Mouse (Mus musculus): ENCODE results near the gene Fut8.
A peak's percentile ranks its signal among the peaks of the same experiment; 100 is the strongest.

Fut8 gene

DNA sequence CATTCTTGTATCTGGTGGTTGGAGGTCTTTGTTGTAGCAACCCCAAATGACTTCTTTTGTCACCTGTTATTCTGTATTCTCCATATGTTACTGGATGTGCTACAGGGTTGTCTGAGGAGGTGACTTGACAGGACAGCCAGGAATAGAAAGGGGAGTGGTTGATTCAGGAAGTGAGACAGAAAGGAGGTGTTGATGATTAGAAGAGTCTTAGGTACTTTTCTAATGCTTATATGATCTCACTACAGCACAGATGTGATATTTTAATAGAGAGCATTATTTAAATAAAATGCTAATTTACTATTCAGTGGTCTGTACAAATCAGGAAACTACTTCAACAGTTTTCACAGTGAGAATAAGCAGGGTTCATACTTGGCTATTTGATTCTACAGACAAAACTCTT is 71.6 kb downstream of the Fut8 start:
- no peak for DNase-seq

- DNase-seq = no peak
Observed at GRCm38 (mm10) chr12:77313502-77313901, 75.6 kb downstream of the Fut8 start.

- no peak for DNase-seq
Observed at GRCm38 (mm10) chr12:77324142-77324541, 86.2 kb downstream of the Fut8 start.

- DNase-seq = no peak
Observed at GRCm38 (mm10) chr12:77346521-77346920, 108.6 kb downstream of the Fut8 start.

- no peak for DNase-seq
Observed at GRCm38 (mm10) chr12:77349543-77349942, 111.6 kb downstream of the Fut8 start.

DNA sequence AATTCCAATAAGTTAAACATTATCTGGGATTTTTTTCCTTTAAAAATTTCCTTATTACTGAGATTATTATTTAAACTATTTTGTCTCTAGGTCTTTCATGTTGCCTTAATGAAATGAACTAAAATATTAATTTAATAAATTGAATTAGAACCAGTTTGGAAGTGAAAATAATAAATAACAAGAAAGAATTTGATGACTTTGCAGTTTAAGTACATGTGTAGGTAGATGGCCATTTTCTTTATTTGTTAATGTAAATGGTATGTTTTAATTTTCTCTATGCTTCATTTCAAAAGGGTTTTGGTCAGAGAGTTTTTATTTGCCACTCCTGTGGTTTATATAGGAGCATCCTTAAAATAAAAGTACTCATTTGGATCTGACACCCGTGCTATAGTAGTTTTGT is 177.8 kb downstream of the Fut8 start:
- DNase-seq = no peak

DNA sequence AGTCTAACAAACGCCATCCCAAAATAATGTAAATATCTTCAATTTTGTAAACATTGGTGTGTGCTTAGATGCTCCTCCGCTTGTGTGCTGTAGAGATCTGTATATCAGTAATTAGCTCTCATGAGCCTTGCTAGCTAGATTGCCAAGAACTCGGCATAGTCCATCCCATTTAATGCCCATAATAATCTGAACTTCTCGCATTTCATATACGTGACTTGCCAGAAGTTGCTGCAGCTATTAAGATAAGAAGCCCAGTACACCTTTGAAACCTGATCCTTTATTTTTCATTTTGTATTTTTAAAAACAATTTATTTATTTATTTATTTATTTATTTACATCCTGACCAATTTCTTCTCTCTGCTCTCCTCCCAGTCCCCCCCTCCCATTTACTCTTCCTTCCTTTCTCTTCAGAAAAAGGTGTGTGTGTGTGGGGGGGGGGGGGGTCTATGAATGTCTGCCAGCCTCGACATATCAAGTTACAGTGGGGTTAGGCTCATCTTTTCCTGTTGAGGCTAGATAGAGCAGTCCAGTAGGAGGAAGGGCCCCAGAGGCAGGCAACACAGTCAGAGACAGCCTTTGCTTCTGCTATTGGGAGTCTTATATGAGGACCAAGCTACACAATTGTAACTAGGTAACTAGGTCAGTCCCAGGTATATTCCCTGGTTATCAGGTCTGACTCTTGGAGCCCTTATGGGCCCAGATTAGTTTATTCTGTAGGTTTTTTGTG is 183.9 kb downstream of the Fut8 start:
- no peak for DNase-seq

DNA sequence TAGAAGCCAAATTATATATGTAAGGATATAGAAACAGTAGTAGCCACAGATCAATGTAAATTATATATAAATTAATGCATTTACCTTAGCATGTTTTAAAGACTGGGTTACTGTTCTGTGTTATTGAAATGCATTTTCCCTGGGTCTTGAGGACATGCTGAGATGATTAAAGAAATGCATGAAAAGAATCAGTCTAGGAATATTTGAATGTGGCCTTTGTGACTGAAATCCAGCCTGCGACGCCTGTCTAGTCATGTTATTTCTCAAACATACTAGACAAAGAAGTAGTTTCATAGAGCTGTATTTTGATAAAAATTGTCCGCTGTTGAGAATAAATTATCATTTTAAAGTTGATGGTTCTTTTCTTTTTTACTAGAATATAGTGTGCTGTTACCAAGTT is 188.2 kb downstream of the Fut8 start:
- no peak for DNase-seq

GRCm38 (mm10) chr12:77428165-77428564 is 190.2 kb downstream of the Fut8 start:
- DNase-seq = no peak

DNA sequence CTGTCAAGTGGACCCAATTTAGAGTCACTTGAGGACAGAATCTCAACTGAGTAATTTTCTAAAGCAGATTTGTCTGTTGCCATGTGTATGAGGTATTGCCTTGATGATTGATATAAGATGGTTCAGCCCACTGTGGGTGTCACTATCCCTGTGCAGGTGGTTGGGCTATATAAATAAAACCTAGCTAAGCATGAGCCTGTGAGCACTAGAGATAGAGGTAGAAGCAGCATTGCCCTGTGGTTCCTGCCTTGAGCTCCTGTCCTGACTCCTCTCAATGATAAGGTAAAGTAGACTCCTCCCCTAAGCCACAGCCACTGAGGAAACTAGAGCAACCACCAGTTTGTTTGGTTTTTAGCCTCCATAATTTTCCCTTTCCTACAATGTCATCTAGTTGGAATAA is 191.5 kb downstream of the Fut8 start:
- DNase-seq = no peak

GRCm38 (mm10) chr12:77436733-77437132 is 198.8 kb downstream of the Fut8 start:
- no peak for DNase-seq

GRCm38 (mm10) chr12:77450816-77451215 is 212.9 kb downstream of the Fut8 start:
- DNase-seq = no peak

- DNase-seq = no peak
Observed at GRCm38 (mm10) chr12:77466178-77466577, 228.3 kb downstream of the Fut8 start.

DNA sequence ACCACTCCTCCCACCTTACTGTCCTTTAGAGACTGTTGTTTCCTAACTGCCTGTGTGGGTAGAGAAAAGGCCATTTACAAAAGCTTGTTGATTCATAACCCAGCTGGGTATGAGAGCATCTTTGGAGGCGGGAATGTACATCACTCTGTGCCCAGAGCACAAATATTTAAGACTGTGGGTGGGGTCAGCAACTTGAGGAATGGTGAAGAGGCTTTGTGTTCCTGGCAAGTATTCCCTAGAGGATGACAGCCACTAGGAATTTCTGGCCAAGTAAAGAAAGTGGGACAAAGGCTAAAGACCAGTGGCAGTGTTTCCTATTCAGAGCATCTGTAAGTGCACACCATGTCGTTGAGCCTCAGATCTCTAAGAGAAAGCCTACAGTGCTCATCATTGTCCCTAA is 242.0 kb downstream of the Fut8 start:
- DNase-seq = no peak

- DNase-seq = no peak
Observed at GRCm38 (mm10) chr12:77481153-77481552, 243.2 kb downstream of the Fut8 start.

DNA sequence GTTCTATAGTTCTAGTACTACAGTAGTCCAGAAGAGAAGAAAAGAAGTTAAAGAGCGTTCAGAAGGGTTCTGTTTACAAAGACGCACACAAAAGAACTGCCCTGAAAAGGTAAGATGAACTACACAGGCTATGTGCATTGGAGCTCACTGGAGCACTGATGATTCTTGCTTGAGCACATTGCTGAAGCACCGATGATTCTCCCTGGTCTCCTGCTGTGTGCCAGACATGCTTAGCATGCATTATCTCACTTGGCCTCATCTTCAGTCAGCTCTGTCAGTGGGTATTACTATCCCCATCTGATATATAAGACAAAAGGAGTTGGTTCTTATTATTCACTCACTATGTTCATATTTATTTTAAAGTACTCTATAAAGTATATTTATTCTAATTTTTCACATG is 243.9 kb downstream of the Fut8 start:
- DNase-seq = no peak

- no peak for DNase-seq
Observed at GRCm38 (mm10) chr12:77483180-77483855, 245.4 kb downstream of the Fut8 start.

DNA sequence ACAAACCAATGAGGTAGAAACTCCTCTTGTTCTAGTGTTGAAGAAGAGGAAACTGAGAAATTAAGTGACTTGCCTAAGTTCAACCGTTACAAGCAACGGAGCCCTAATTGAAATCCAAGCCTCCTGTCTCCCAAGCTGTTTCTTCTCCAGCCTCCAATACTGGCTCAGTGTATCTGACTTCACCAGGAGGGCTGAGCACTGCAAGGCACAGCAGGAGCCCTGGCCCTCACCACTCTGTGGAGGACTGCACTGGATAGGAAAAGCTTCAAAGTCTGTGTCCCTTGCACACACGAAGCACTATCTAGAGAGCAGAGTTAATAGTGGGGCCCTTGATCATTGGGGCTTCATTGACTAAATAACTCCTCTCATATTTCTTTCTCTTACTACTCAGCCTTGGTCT is 246.8 kb downstream of the Fut8 start:
- DNase-seq = no peak

- no peak for DNase-seq
Observed at GRCm38 (mm10) chr12:77491478-77491877, 253.6 kb downstream of the Fut8 start.

GRCm38 (mm10) chr12:77495781-77496180 is 257.9 kb downstream of the Fut8 start:
- no peak for DNase-seq

DNA sequence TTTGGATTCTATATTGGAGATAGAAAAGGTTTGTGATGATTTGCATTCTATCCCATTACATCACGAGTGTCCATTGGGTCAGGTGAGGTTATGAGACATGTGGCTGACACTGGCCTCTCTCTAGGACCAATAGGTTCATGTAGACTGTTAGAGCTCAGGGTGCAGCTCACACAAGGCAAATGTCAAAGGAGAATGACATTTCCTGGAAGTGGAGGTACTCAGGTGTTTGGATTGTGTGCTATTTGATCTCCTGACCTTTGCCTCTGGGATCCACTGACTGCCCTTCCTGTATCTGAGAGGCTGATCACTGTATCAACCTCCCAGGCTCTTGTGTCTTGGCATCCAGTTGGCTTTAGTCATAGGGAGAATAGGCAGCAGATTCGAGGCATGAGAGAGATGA is 260.2 kb downstream of the Fut8 start:
- DNase-seq = no peak

DNA sequence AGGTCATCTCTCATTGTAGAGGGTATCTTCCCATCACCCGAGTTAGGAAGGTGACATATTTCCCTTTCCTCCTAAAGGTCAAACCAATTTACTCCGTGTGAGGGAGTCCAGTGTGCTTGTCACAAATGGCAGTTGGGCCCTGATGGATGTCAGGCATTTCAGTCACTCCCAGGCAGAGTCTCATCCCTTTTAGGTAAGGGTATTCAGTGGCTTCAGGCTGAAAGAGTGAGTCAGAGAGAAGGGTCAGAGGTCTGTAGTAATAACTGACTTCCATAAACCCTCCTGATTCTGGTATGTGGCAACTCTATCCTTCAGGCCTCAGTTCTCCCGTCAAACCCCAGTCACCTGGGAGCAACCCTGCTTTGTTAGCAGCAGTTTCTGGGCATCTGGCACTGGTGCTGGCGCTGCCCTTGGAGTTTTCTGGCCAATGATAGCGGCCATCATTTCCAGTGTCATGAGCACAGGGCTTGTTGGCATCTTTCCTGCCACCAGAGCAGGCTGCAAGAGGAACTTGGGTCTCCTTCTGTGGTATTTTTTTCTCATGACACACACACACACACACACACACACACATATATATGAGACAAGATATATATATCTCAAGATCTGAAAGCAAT is 262.6 kb downstream of the Fut8 start:
- DNase-seq = no peak

DNA sequence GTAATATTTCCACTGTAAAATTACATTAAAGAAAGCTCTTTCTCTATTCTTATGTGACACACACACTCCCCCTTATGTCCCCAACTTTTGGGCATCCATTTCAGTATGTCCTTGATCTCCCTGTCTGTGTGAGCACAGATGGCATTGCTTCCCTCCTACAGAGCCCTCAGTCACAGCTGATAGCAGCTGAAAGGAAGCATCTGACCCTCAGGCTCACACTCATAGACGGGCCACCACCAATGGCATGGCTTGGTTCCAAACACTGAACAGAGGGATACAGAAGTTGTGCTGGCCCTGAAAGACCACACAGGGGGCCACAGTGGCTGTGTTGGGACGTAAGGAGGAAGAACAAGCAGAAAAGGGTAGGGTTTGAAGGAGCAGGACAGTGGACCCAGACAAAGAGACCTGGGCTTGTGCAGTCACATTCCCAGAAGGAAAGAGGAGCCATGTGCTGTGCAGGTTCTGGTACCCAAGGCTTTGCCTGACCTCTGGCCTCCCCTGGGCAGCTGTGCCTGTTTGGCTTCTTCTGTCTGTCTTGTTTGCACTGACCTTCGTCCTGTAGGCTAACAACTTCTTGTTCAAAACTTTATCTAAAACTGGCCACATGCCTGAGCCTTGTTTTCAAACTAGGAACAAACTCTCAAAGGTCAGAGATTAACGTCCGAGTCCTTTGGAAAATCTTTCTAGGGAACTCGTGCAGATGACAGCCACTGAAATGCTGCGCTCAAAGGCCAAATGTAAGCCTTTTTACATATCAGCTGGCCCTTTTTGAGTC is 263.7 kb downstream of the Fut8 start:
- peak; percentile 56 for DNase-seq

DNA sequence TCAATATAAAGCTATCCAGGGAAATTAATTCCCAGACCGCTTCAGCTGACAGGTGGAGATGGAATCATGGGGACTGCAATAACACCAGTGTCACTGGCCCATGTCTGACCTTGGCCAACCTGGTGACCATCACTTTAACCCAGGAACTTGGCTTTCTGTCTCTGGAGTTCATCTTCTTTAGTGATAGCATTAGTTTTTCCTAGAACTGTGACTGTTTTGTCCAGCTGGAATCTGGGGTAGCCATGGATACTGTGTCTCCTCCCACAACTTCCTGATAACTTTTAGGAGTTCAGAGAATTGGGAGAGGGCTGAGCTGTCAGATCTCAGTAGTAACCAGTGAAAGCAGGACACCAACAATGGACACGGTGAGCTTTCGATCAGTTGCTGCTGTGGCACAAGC is 264.3 kb downstream of the Fut8 start:
- DNase-seq = no peak
